Mouse (Mus musculus) hindbrain, embryonic 12.5 days (tissue): ENCODE measurements around the gene Ppp1r10. TPM values are rescaled to one million over a fixed set of nuclear protein-coding genes. Genes with fewer than 3 reads are reported as not detected.

Experiments used
- ATAC-seq: fragments of 200-750 bp; cut with Nextera tagmentation; 2 replicates; pipeline ENCODE4 v1.8.0; 2017; ENCODE audit warnings: moderate TSS enrichment; ENCODE audit not compliant: low FRiP score
- H3K27ac ChIP-seq: fragments of 300-500 bp; sonication (generic); 2 replicates; pipeline ENCODE4 v1.5.1; 2016; ENCODE audit warnings: mild to moderate bottlenecking
- H3K27me3 ChIP-seq: fragments of 300-500 bp; sonication (generic); 2 replicates; pipeline ENCODE4 v1.6.1; 2016; ENCODE audit warnings: mild to moderate bottlenecking
- H3K36me3 ChIP-seq: fragments of 300-500 bp; sonication (generic); 2 replicates; pipeline ENCODE4 v1.6.1; 2016; ENCODE audit warnings: mild to moderate bottlenecking
- H3K4me1 ChIP-seq: fragments of 300-500 bp; sonication (generic); 2 replicates; pipeline ENCODE4 v1.6.1; 2016
- H3K4me2 ChIP-seq: fragments of 300-500 bp; sonication (generic); replicated peaks from 2 replicates; pipeline ENCODE4 v1.6.1; 2016; ENCODE audit warnings: mild to moderate bottlenecking
- H3K4me3 ChIP-seq: fragments of 300-500 bp; sonication (generic); 2 replicates; pipeline ENCODE4 v1.5.1; 2016; ENCODE audit warnings: mild to moderate bottlenecking
- H3K9ac ChIP-seq: fragments of 300-500 bp; sonication (generic); 2 replicates; pipeline ENCODE4 v1.6.1; 2016; ENCODE audit warnings: mild to moderate bottlenecking, moderate library complexity
- H3K9me3 ChIP-seq: fragments of 300-500 bp; sonication (generic); replicated peaks from 2 replicates; pipeline ENCODE4 v1.6.1; 2016; ENCODE audit warnings: mild to moderate bottlenecking
- WGBS: fragments of 180-500 bp; shearing (Covaris S2); methylation state at CpG from one replicate; pipeline ENCODE4 v1.1.7; 2016; 5-methylcytosine and 5-hydroxymethylcytosine counted together
- polyA plus RNA-seq: library from polyadenylated mRNA; unstranded; fragments of >200 nt; fragmentation: Nextera tagmentation; extraction: Ambion mirVana; gene quantifications from 2 replicates; pipeline ENCODE4 v1.2.1, GENCODE M21; 2016

Ppp1r10 gene
- polyA plus RNA-seq, 1 experiment from 2014 or later = 58.3 TPM

DNA sequence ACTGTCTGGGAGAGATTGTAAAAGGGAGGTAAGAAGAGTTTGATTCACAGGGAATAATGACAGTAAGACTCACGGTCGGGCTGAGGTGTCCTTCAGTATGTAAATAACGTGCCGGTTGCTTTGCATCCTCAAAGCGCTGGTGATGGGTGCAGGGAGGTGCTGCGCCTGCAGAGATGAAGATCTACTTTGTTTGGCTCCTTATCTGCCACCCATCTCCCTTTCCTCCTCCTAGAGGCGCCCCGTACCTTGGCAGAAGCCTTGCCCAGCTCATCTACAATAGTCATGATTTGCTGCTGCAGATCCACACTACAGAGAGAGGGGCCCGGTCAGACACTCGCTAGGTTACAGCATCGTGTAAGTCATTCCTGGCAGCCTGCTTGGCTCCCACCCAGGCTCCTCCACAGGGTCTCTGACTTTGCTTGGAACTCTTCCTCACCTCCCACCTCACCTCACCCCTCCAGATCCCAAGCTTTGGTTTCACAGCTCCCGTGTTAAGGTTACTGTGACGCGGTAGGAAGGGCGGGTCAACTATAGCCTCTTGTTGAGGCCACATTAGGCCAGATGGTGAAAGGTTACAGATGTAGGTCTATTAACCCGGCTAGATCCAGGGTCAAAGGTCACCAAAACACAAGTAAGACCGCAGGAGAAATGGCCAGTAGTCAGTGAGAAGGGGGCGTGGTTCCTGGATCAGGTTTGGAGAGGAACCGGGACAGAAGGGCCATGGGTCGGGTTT lies 6.9 kb upstream of the Ppp1r10 start:
- Histone ChIP-seq H3K27ac (peak overlapping the region; percentile 85), H3K4me1 (peaks cover 19% of the 10 kb centered on the region), H3K36me3 (peaks cover 66% of the 10 kb centered on the region), H3K4me3 (peak overlapping the region; percentile 74), H3K4me2 (peak overlapping the region; percentile 95), H3K9me3 (no peaks in the 10 kb centered on the region), H3K9ac (peak overlapping the region; percentile 88), H3K27me3 (no peaks in the 10 kb centered on the region)
- 20% methylated on average over 20 of the region's 20 CpGs for WGBS
- ATAC-seq = peak; percentile 48

DNA sequence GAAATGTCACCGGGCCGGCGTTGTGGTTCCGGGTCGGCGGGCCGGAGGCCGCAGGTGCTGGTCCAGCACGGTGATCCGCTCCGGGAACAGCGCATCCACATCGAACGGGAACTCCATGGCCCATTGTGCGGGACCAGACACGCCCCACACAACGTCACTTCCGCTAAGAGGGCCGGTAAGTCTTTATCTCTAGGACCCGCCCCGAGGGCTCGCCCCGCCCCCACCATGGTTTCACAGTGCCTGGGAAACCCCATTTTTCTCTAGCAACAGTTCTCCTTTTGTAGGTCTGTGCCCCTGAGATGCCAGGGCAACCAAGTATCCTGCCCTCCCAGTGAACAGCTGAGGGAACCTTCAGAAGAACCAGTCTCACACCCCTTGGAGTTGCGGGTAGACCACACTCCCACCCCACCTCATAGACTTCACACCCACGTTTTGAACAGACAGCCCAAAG lies 6.3 kb upstream of the Ppp1r10 start, which contains the start of gene Atat1:
Atat1 (minus strand) TSS at position 157 of the 451 bp plus-strand sequence.
- whole genome bisulfite sequencing = 2% methylated on average over 25 of the region's 25 CpGs
- ATAC-seq = peak; percentile 93
- Histone ChIP-seq H3K36me3 (peaks cover 61% of the 10 kb centered on the region), H3K4me2 (peak within 1 kb of the TSS; percentile 95), H3K4me1 (peaks cover 22% of the 10 kb centered on the region), H3K9me3 (no peaks in the 10 kb centered on the region), H3K27me3 (no peaks in the 10 kb centered on the region), H3K27ac (peak within 1 kb of the TSS; percentile 85), H3K4me3 (peak within 1 kb of the TSS; percentile 74), H3K9ac (peak within 1 kb of the TSS; percentile 88)

DNA sequence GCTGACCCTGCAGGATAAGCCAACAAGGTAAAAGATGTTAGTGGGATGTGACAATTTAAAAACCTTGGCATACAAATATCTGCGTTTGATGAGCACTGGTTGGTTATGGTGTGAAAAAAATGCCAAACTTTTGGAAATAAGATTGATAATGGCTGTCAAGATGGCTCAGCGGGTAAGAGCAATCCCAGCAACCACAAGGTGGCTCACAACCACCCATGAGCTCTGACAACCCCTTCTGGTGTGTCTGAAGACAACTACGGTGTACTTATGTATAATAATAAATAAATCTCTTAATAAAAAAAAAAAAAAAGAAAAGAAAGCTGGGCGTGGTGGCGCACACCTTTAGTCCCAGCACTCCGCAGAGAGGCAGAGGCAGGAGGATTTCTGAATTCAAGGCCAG lies 1.3 kb upstream of the Ppp1r10 start:
- no peak for ATAC-seq
- H3K36me3 ChIP-seq = peaks cover 29% of the 10 kb centered on the region; the same call in 1 of the 2 replicates

DNA sequence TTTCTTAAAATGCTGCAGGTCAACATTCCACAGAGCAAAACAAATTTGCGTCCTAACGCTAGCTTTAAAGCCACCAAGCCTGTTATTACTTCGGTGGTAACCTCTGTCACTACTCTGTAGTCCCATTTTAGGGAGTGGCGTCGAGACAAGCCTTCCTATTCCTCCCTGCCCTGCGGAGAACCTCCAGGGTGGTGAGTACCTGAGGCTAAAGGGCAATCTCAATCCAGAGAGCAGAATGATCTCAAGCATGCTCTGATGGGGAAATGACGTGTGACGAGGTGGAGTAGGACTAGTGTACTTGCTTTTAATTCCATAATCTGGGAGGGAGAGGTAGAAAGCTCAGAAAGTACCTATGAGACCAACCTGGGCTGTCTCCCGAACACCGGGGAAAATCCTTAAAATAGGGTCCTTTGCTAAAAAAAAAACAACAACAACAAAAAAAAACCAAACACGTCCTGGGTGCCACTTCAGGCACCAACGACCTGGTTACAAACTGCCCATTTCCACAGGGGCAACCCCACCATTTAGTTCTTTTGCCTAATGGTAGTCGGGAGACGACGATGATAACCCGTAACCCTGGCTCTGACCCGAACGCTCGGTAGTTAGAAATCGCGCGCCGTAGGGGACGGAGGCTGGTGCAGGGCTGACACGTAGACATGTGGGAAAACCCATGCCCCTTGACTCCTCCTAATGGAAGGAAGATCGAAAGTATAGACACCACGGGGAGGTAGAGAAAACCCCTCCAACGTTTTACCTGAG lies 517 bp upstream of the Ppp1r10 start:
- Histone ChIP-seq H3K9ac (peak overlapping the region; percentile 96), H3K4me1 (peaks cover 26% of the 10 kb centered on the region), H3K9me3 (no peaks in the 10 kb centered on the region), H3K36me3 (peaks cover 29% of the 10 kb centered on the region; the same call in 1 of the 2 replicates), H3K27me3 (no peaks in the 10 kb centered on the region), H3K4me2 (peak overlapping the region; percentile 69), H3K4me3 (peak overlapping the region; percentile 65), H3K27ac (peak overlapping the region; percentile 99; the same call in 1 of the 2 replicates)
- ATAC-seq = no peak
- 3% methylated on average over 28 of the region's 28 CpGs for WGBS

More for the DNA sequence above, 1.3 kb upstream of the Ppp1r10 start:
- peak overlapping the region; percentile 69; the same call in 1 of the 2 replicates for H3K4me2 ChIP-seq
- no peaks in the 10 kb centered on the region for H3K27me3 ChIP-seq
- peak overlapping the region; percentile 65; the same call in 1 of the 2 replicates for H3K4me3 ChIP-seq
- H3K9ac ChIP-seq = no peak overlapping the region
- WGBS = 86% methylated on average over 6 of the region's 6 CpGs
- H3K9me3 ChIP-seq = no peaks in the 10 kb centered on the region
- peaks cover 19% of the 10 kb centered on the region for H3K4me1 ChIP-seq
- H3K27ac ChIP-seq = no peak overlapping the region

DNA sequence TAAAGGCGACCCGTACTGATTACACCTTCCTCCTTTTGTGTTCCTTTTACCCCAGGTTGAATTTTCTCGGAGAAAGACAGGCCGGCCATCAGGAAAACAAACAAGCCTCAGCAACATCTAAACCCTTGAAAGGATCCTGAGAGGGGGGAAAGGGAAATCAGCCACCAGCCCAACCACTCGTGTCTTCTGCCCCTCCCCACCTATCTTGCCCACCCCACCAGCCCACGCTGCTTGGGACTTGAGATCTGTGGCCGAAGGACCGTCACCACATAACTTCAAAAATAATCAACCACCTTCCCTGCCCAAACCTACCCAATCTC lies 869 bp downstream of the Ppp1r10 start:
- WGBS = 0% methylated on average over 8 of the region's 8 CpGs
- peak overlapping the region; percentile 65 for H3K4me3 ChIP-seq
- peak overlapping the region; percentile 89 for H3K4me2 ChIP-seq
- H3K9ac ChIP-seq = peak overlapping the region; percentile 96
- peaks cover 35% of the 10 kb centered on the region for H3K4me1 ChIP-seq
- peak overlapping the region; percentile 99 for H3K27ac ChIP-seq
- peaks cover 17% of the 10 kb centered on the region; the same call in 1 of the 2 replicates for H3K36me3 ChIP-seq
- no peaks in the 10 kb centered on the region for H3K27me3 ChIP-seq
- no peaks in the 10 kb centered on the region for H3K9me3 ChIP-seq
- ATAC-seq = no peak

DNA sequence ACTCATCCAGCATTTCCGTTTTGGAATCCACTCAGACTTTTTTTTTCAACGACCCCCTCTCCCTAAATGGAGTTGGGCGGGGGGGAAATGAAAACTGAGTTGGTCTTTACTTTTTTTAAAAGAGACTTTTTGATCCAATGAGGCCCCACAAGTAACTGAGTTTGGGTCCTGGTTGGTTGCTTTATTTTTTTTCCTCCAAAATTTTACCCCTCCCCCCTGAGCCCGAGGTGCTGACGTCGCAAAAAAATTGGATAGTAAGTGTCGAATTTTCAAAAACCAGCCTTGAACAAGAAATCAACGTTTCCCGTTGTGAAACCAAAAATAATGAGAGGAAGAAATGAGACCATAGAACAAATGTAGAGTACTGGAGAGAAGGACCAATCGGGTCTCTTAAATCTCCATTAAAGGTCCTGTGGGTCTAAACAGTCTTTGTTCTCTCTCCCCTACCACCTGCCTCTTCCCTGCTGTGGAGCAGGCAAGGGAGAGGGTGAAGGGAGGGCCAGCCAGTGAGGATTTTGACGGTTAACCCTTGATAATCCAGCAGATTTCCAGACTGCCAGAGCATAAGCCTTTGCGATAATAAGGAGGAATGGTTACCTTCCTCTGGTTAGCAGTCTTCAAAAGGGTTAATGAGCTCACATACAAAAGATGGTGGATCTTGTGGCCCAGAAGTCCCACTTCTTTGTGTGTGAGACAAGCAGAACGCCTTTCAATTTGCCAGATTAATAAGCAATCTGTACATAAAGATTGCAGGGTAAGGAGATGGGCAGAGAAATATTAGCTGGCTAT lies 1.4 kb downstream of the Ppp1r10 start:
- H3K27ac ChIP-seq = peak overlapping the region; percentile 99
- H3K4me3 ChIP-seq = peak overlapping the region; percentile 65
- H3K9ac ChIP-seq = peak overlapping the region; percentile 96
- H3K36me3 ChIP-seq = peaks cover 13% of the 10 kb centered on the region; the same call in 1 of the 2 replicates
- H3K27me3 ChIP-seq = no peaks in the 10 kb centered on the region
- 0 out of 2 replicates have a peak, but pooled peaks have one; percentile 1 for ATAC-seq
- H3K9me3 ChIP-seq = no peaks in the 10 kb centered on the region
- peak overlapping the region; percentile 89 for H3K4me2 ChIP-seq
- H3K4me1 ChIP-seq = peaks cover 37% of the 10 kb centered on the region
- under 1% methylated on average over 13 of the region's 13 CpGs for WGBS

DNA sequence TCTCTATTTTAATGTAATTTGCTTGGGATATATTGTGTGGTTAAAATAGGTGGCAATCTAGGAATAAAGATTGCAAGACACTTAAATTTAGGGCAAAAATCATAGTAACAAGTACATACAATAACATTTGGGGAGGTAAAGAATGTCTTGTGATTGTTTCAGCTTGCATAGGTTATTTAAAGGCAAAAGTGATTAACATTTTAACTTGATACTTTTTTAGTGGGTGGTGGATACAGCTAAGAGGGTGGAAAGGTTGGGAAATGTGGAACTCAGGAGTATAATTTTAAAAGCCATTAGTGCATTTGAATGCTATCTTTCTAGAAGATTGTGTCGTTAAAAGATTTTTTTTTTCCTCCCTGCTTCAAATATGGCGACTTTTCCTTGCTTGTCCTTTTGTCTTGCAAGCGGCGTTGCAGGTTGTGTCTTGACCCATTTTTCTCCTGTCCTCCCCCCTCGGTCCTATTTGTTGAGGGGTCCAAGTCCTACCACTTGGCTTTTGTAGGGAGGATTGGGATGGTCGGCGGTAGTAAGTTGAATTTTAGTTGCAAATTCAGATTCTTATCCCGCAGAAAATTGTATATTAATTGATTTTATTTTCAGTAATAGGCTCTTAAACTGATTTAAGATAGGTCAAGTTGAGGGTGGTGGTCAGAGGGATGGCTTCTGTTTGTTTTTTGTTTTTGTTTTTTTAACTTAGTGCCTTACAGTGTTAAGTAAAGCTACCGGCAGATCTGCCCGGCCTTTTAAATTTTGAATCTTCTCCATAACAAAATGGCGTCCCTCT lies 2.2 kb downstream of the Ppp1r10 start:
- peak overlapping the region; percentile 65 for H3K4me3 ChIP-seq
- H3K36me3 ChIP-seq = peaks cover 11% of the 10 kb centered on the region; the same call in 1 of the 2 replicates
- H3K9me3 ChIP-seq = no peaks in the 10 kb centered on the region
- H3K4me1 ChIP-seq = peaks cover 37% of the 10 kb centered on the region
- peak overlapping the region; percentile 89 for H3K4me2 ChIP-seq
- peak overlapping the region; percentile 99 for H3K27ac ChIP-seq
- H3K9ac ChIP-seq = peak overlapping the region; percentile 96
- H3K27me3 ChIP-seq = no peaks in the 10 kb centered on the region
- WGBS = under 1% methylated on average over 11 of the region's 11 CpGs
- ATAC-seq = no peak

DNA sequence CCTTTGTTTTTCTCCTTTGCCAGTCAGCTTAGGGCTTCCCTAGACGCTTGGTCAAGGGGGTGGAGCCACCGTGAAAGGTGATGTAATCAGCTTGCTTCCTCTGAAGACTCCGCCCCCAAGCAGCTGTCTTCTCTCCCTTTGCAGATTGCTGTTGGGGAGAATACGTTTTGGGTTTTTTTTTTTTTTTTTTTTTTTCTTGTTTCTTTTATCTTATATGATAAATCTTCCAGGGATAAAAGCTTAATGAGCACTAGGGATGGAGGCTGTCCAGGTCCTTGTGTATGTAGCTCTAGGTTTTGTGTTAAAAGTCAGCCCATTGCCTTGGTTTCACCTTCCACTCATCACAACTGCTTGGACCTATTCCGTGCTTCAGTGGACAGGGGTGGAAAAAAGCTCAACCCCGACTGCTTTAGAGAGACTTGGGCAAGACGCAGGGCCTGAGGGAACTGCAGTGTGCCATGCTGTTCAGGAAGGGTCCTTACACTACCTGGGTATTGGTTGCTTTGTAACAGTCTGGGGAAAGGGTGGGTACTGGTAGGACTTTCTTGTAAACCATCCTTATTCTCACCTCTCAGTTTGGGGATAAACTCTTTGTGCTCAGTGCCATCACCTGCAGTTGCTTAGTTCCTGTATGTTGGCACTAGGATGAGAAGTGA lies 3.0 kb downstream of the Ppp1r10 start:
- H3K9me3 ChIP-seq = no peaks in the 10 kb centered on the region
- peaks cover 15% of the 10 kb centered on the region for H3K36me3 ChIP-seq
- H3K4me1 ChIP-seq = peaks cover 37% of the 10 kb centered on the region
- peak; percentile 44 for ATAC-seq
- 14% methylated on average over 7 of the region's 7 CpGs for WGBS
- peak overlapping the region; percentile 65 for H3K4me3 ChIP-seq
- H3K27ac ChIP-seq = peak overlapping the region; percentile 99
- peak overlapping the region; percentile 89 for H3K4me2 ChIP-seq
- peak overlapping the region; percentile 96 for H3K9ac ChIP-seq
- H3K27me3 ChIP-seq = no peaks in the 10 kb centered on the region

DNA sequence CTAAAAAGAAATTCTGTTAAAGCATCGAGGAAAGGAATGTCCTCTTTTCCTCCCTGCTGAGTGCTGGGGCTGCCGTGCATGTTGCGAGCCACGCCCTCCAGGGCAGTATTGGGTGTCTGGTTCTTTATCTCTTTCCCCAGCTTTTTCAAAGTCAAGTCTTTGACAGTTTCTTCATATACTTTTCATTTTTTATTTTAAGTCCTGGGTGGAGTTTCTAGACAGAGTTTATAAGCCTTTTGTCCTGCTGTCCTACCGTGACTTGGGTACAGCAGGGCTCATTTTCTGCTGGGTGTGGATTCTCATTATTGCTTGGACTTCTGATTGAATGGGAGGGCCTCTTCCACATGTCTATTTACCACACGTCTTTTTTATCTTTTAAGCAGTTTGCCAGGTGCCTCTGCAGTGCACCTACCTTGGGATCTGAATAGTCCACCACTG lies 3.6 kb downstream of the Ppp1r10 start:
- Histone ChIP-seq H3K9ac (peak overlapping the region; percentile 96), H3K36me3 (peaks cover 20% of the 10 kb centered on the region), H3K27me3 (no peaks in the 10 kb centered on the region), H3K4me3 (peak overlapping the region; percentile 65), H3K9me3 (no peaks in the 10 kb centered on the region), H3K4me2 (peak overlapping the region; percentile 89), H3K27ac (peak overlapping the region; percentile 99), H3K4me1 (peaks cover 35% of the 10 kb centered on the region)
- WGBS = 51% methylated on average over 6 of the region's 6 CpGs
- no peak for ATAC-seq

DNA sequence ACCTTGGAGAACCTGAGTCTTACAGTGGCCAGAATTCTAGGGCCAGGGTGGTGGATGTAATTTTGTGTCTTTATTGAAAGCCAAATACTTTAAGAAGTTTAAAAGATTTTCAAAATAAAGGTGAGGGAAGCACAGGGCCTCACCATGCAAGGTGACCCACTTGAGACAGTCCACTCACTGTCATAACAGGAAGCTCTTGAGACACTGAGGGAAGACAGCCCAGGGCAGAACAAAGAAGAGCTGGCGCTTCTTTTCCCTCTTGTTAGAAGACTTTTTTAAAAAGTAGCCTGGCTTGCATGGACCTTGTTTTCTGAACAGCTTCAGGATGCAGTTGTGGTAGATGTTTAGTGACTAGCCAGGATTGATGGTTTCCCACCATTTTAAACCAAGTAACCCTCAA lies 4.2 kb downstream of the Ppp1r10 start:
- Histone ChIP-seq H3K4me3 (no peak overlapping the region), H3K4me2 (peak overlapping the region; percentile 89), H3K27me3 (no peaks in the 10 kb centered on the region), H3K4me1 (peaks cover 30% of the 10 kb centered on the region), H3K27ac (peak overlapping the region; percentile 99), H3K36me3 (peaks cover 25% of the 10 kb centered on the region), H3K9ac (no peak overlapping the region), H3K9me3 (no peaks in the 10 kb centered on the region)
- WGBS = 86% methylated on average over 1 of the region's 1 CpGs
- ATAC-seq = no peak
